Mouse (Mus musculus) spleen, postnatal 10 days (tissue): Measurements from ENCODE around the gene Elovl6.

Source experiments
- DNase-seq, 2 experiments: peaks; one replicate each; pipeline ENCODE4 v3.0.0; 2021 to 2022; ENCODE audit warnings: low spot score in 2 of 2

Elovl6 gene

DNA sequence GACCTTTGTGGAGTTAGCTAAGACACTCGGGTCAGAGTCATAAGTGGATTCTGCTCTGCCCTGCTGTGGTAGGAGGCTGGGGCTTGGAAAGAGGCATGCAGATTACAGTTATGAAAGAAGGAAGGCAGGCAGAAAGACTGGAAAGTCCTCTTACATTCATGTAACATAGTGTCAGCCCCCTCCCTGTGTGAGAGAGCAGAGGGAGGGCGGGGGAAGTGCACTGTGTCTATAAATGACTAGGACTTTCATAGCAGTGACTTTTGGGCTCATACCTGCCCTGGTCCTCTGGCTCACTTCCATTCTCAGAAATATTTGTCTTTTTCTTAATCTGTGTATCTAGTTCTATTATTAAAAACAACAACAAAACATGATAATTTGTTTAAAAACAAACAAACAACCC is 33.9 kb downstream of the Elovl6 start:
- DNase-seq = no peak

DNA sequence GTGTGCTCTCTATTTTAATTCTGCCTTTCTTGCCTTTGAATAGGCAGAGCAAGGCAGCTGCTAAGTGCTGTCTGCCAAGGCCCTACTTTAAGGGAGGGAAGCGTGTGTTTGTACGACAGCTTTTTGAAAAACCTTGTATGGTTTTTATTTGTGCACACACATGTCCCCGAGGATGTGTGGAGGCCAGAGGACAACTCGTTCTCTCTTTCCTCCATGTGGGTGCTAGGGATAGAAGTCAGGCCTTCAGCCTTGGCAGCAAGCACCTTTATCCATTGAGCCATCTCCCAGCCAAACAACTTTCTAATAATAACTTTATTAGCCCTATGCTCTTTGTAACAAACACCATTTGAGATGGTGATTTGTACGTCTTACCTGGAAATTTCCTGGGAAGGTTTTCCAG is 34.7 kb downstream of the Elovl6 start:
- DNase-seq = no peak

DNA sequence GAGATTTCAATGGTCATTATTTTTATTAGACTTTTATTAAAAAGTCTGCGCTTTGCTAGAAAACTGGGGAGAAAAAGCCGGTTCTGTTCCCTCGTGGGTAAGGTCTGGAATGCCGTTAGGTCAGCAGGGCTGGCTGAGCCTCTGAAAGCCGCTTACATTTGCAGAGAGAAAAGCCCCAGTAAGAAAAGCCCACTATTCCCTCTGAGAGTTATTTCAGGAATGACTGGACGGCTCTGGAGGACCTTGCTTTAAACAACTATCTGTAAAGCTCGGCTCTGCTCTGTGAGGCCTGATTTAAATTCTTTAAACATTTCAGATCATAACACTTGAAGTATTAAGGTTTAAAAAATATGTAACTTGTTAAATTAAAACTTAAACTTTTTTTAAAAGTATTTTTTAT is 36.4 kb downstream of the Elovl6 start:
- DNase-seq = no peak

GRCm38 (mm10) chr3:129570989-129571388 is 38.8 kb downstream of the Elovl6 start:
- no peak for DNase-seq

- DNase-seq = no peak
These were observed 39.5 kb downstream of the Elovl6 start for GRCm38 (mm10) chr3:129571642-129572041.

GRCm38 (mm10) chr3:129572959-129573358 is 40.8 kb downstream of the Elovl6 start:
- DNase-seq = no peak

GRCm38 (mm10) chr3:129573609-129574008 is 41.5 kb downstream of the Elovl6 start:
- DNase-seq = no peak

- DNase-seq = no peak
These were observed 42.9 kb downstream of the Elovl6 start for GRCm38 (mm10) chr3:129575086-129575485.

DNA sequence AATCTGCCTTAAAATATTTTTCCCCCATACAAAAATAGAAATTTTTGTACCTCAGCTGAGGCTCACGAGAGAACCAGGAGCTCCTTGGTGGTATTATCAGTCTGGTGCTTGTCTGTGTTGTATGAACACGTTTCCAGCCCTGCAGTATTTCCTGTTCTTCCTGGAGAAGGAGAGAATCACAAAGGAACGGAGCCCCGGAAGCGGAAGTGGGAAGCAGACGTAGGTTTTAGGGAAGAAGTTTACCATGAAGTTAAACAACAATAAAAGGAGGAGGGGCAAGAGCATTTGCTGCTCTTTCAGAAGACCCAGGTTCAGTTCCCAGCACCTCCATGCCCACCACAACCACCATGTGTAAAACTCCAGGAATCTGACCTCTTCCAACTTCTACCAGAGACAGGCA is 44.4 kb downstream of the Elovl6 start:
- no peak for DNase-seq

GRCm38 (mm10) chr3:129578741-129579475 is 46.8 kb downstream of the Elovl6 start:
- DNase-seq = no peak

DNA sequence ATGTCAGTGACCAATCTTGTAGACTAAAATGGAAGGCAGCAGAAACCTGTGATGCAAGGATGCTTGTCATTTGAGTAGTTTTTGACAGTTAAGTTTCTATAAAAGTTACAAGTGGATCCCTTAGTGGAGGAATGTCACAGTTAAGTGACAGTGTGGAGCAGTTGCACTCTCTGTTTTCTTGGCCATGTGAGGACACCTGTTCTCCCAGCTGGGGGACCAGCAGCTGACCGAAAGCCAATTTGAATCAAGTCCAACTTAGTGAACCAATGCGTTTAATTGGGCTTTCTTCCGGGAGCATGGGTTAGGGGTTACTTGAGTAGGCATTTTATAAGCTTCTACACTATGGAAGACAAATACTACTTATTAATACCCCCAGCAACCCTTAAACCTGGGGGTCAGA is 48.9 kb downstream of the Elovl6 start:
- no peak for DNase-seq

- DNase-seq = no peak
These were observed 50.3 kb downstream of the Elovl6 start for GRCm38 (mm10) chr3:129582449-129582848.

DNA sequence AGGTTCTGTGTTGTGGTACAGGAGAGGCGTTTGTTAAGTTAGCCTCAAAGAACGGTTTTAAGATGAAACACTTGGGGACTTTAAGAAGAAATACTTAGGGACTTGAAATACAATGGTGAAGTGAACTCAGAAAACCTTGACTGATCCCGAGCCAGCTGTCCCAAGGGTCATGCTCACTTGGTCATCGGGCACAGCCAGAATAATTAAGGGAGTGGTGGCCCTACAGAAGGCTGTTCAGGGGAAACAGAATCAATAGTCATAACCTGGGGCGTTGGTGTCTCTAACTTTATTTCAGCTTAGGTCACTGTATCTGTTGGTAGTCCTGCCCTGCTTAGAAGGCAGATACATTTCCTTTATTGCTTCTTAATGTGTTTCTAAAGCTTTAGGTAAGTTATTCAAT is 51.1 kb downstream of the Elovl6 start:
- no peak for DNase-seq

GRCm38 (mm10) chr3:129587916-129588315 is 55.8 kb downstream of the Elovl6 start:
- no peak for DNase-seq

GRCm38 (mm10) chr3:129588753-129589152 is 56.6 kb downstream of the Elovl6 start:
- DNase-seq = no peak

DNA sequence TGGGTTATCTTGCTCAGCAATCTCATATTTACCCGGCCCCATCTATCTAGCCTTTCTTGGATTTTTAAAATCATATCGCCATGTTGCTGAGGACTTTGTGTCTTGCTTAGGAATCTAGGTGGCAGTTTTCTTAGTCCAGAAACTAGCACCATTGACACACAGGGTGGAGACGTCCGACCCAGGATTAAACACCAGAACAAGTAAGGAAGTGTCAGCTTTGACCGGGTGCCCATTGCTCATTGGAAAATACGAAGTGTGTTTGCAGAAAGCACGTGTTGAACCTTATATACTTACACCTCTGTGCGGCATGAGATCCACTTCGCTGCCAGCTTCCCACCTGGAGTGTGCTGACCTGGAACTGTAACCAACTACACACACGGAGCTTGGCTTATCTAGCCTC is 57.5 kb downstream of the Elovl6 start:
- DNase-seq = no peak

GRCm38 (mm10) chr3:129590548-129591226 is 58.5 kb downstream of the Elovl6 start:
- DNase-seq = peak in 1 of 2 experiments; percentile 48

- DNase-seq = no peak
These were observed 59.1 kb downstream of the Elovl6 start for GRCm38 (mm10) chr3:129591251-129591650.

DNA sequence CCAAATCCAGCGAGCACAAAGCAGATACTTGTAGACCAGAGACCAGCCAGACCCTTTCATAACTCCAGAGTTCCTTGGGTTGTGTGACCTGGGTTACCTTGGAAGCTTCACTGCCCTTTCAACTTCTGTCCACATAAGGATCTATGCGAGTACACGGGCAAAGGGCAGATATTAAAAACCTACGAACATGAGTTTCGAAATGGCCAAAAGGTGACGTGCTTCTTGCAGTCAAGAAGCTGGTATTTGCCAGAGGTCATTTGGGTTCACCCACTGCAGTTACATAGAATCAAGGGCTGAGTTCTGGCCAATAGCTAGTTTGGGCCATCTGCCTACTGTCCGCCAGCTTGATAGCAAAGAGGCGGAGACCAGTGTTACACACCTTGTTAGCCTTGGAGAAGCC is 59.6 kb downstream of the Elovl6 start:
- DNase-seq = no peak

DNA sequence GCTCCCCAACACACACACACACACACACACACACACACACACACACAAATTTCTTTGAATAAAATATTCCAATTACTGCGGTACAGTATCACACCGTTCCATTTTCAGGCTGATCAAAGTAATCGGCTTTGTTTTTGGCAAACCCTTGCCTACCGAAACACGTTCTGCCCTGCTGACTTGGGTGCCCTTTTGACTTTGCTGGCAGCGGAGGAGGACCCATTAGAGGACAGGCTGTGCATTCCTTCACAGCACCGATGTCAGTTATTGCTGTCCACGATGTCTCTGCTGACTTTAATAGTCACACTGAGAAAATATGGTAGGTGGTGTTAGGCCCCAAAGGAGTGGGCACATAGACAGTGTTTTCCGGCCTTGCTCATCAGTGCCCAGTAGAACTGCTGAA is 60.8 kb downstream of the Elovl6 start:
- DNase-seq = no peak

DNA sequence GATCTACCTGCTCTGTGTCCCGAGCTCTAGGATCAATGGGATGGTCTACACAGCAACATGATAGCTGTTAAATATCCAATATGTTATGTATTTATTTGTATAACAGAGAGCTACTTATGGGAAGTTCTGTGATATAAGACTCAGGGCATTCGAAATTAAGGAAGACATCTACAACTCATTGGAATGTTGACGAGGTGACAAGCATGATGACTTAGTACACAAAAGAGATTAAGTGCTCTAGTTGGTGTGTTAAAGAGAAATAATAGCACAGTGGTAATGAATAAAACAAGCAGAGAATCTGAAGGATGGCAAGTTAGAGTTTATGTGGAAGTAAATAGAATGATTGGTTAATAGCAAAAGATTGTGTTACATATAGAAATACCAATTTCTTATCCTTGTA is 61.6 kb downstream of the Elovl6 start:
- DNase-seq = no peak

DNA sequence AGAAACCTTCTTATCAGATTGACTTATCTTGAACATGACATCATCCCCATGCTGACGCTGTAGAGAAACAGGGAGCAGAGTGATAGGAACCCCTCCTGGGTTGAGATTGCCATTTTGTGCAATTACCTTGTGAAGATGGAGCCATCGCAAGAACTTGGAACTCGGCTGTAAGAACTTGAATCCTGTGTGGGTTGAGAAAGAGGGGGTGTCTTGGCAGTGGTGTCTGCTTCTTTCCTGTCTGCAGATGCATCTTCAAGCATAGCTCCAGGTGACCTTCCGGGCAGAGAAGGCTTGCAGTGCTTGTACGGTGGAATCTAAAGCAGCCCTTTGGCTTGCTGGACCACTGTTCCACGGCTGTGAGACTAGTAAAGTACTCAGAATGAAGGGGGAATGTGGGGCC is 63.9 kb downstream of the Elovl6 start:
- DNase-seq = no peak

GRCm38 (mm10) chr3:129602289-129602688 is 70.1 kb downstream of the Elovl6 start:
- peak in 1 of 2 experiments; percentile 17 for DNase-seq

- DNase-seq = no peak
These were observed 73.3 kb downstream of the Elovl6 start for GRCm38 (mm10) chr3:129605487-129605886.
